Mouse (Mus musculus): ENCODE measurements around the gene Clk1. TPM values are rescaled to one million over a fixed set of nuclear protein-coding genes. Genes with fewer than 3 reads are reported as not detected.
"Not testable (repeated sequence)": the region's sequence is repeated elsewhere in the genome, so short reads cannot be mapped to it uniquely, and the experiment has no call there.

The Clk1 gene
- total RNA-seq, 2 experiments from 2014 or later: 110 to 152 TPM

DNA sequence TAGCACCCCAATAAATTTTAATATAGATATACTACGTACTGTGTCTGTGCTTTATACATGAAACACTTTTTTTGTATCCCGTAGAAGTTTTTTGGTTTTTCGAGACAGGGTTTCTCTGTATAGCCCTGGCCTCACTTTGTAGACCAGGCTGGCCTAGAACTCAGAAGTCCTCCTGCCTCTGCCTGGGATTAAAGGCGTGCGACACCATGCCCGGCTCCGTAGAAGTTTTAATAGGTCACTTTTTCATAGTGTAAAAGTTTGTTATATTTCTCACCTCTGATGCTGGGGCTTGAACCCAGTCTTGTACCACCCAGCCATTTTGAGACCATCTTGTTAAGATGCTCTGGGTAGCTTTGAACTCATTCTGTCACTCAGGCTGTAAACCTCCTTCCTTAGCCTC, 16.5 kb downstream of the Clk1 start:
- DNase-seq: no peak

DNA sequence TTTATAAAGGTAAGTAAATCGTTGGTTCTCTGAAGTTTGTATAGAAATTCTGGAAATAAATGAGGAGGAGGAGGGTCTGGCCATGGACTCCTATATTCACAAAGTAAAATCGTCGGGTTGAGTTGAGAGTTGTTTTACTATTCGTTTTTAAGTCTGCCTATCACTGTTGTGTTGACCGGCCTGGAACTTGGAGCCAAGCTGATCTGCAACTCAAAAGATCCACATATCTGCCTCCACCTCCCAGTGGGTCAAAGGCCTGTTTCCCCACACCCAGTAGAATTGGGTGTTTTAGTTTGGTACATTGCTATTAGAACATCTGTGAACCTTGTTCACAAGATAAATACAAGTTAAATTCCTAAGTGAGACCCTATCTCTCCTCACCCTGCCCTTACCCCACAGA, 20.1 kb downstream of the Clk1 start:
- no peak for DNase-seq

GRCm38 (mm10) chr1:58401396-58401795, 22.5 kb downstream of the Clk1 start:
- no peak for DNase-seq

DNA sequence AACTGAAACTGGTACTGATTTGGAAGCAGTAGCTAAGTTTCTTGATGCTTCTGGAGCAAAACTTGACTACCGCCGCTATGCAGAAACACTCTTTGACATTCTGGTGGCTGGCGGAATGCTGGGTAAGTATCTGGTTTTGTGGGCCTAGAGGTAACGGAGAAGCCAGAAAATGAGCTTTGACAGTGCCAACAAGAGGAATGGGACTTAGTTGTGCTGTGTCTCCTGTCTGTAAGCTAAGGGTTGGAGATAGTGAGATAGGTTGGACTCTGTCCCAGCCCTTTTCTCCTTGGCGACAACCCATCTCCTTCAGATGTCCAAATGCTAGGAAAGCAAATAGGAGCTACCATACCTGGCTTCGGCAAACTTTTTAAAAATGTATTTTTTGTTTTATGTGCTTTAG, 26.1 kb downstream of the Clk1 start:
- DNase-seq: no peak

- DNase-seq: no peak
Observed at GRCm38 (mm10) chr1:58396179-58396578, 27.7 kb downstream of the Clk1 start.

- no peak for DNase-seq
Observed at GRCm38 (mm10) chr1:58395341-58395740, 28.5 kb downstream of the Clk1 start.

GRCm38 (mm10) chr1:58393284-58394195, 30.3 kb downstream of the Clk1 start:
- peak; percentile 70 for DNase-seq

DNA sequence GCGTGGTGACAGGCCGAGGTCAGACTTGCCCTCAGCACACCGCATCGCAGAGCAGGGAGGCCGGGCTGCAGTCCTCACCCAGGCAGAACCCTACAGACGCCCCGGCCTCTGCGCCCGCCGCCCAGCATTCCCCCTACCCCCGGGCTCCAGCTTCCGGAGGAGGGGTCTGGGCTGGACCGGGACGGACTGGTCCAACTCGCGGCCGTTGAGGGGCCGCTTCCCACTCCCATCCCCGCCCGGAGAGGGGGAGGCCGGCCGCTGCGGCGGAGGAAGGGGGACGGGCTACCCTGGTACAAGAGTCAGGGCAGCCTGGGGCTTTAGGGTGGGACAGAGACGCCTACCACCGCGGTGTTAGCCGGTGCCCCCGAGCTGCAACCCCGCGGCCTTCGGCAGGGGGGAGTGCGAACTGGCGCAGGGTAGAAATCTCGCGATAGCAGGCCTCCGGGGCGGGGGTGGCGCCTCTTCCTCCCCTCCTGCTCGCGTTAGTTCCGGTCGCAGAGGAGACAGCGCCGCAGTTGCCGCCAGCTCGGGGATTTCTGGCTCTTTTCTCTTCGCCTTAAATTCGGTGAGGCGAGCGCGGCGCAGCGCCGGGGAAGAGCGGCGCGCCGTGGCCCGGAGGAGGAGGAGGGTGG, 31.1 kb downstream of the Clk1 start, which contains the start of gene Bzw1:
TSS of gene Bzw1 (plus strand) at position 247 of the 632 bp plus-strand sequence.
- peak; percentile 96 for DNase-seq

DNA sequence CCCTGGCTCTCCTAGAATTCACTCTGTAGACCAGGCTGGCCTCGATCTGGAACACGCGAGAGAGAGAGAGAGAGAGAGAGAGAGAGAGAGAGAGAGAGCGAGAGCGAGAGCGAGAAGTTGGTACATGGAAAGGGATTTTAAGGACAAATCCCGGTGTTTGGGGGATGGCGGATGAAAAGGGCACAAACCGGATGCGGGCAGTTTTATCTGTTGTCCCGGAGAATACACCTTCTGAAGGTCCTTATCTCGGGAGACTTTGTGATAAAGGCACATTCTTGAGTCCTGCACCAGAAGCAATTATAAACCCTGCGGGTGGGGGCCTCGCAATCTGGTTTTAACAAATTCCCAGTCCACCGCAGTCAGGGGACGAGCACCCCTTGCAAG, 31.6 kb downstream of the Clk1 start:
- DNase-seq: no peak

DNA sequence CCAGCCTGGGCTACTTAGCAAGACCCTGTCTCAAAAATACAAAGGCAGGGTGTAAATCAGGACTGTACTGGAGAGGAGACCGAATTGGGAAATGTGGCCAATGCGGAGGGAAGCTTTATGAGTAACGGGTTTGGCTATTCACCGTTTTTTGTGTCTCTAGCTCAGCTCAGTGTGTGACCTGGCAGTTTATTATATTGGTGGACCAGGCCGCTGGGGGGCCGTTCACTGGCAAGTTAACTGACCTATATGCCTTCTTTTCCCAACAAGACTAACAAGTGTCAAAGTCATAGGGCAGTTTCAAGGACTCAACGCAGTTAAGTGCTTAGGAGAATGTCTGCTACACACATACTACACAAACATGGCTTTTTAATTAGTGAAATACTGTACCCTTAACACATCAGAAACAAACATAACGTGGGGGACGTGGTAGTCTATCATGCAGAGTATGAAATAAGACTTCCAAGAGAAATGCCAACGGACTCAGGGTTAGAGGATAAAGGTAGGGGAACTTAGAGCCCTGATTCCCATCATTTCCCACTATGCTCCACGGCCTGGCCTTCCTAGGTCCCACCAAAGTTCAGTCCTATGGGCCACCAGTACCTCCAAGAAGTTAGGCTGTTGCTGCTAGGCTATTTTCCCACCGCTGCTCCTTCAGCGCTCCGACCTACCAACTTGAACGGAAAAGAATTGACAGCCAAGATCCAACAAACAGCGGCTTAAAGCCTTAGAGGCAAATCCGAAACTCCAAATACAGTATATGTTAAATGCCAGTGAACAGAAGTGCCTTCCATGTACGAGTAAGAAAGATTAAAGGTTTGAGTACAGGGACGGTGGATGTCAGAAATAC, 32.2 kb downstream of the Clk1 start:
- peak; percentile 14 for DNase-seq

- peak; percentile 38 for DNase-seq
Observed at GRCm38 (mm10) chr1:58382586-58383281, 41.1 kb downstream of the Clk1 start.

- DNase-seq: peak; percentile 21
Observed at GRCm38 (mm10) chr1:58375574-58376147, 48.2 kb downstream of the Clk1 start.

DNA sequence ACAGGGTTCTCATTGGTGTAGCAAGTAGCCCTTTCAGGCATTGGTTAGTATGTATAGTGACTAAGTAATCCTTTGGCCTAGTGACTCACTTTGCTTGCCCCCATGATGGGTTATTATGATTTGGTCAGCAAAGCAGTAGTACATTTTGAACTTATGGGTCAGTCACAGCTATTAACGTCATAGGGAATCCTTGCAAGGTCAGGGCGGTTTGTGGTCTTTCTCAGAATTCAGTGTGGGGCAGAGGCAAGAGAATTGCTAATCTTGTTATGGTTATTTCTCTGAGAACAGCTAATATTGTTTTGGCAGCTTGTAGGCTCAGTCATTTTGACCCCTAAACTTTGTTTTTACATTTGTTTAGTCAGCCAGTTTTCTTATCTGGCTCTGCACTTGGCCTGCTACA, 49.6 kb downstream of the Clk1 start:
- DNase-seq: not testable (repeated sequence)

- no peak for DNase-seq
Observed at GRCm38 (mm10) chr1:58369716-58370115, 54.1 kb downstream of the Clk1 start.

DNA sequence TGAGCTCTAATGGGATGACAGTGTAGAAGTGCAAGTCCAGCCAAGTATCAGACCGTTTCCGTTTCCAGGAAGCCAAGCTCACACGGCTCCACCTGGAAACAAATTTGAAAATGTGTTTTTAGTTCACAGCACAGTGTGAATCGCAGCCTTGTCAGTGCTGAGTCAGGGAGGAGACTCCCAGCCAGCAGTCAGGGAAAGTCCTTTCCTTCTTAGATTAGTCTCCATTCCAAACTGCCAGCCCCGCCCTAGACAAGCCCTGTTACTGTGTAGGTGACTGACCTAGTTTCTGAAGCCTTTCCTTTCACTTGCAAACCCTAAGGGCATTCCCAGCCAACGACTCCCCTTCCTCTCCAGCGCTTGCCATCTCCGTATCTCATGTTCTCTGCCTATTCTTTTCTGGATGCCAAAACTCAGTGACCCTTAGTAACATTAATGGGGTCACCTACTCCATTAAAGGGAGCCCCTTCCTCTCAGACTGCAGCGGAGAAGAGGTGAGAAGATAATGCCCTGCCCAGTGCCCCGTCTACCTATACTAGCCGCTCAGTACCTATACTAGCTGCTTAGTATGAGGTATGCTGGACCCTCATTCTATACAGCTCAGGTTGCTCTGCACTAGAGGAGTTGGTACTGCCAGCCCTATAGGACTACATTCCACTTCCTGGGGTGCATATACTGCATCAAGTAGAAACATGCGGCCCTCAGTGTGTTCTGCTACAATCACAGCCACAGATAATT, 57.0 kb downstream of the Clk1 start:
- DNase-seq: no peak

DNA sequence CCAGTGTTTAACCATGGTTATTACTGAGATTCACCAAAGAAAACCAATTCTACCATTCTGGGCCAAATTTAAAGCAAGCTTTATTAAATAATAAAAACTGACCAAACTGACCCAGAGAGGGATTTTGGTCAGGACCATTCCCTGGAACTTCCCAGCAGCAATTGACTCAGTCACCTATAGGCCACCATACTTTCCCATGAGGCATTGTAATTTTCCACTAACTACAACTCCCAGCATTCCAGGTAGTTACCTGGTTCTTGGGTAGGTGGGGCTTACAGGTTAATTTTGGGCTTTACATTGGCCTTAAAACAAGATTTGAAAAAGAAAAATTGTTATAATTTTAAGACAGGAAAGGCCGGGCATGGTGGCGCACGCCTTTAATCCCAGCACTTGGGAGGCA, 58.0 kb downstream of the Clk1 start:
- DNase-seq: no peak

- DNase-seq: no peak
Observed at GRCm38 (mm10) chr1:58364551-58364950, 59.3 kb downstream of the Clk1 start.

- DNase-seq: no peak
Observed at GRCm38 (mm10) chr1:58362296-58362695, 61.6 kb downstream of the Clk1 start.
